Mouse (Mus musculus) brain, embryonic 14.5 days (tissue): ENCODE results near the gene Trmt61a. TPM values are rescaled to one million over a fixed set of nuclear protein-coding genes. Genes with fewer than 3 reads are reported as not detected.

ENCODE experiments used
- DNase-seq: peaks from one replicate; pipeline ENCODE4 v3.0.0-alpha.2; 2011; ENCODE audit warnings: low read depth
- CTCF ChIP-seq: fragments of 200-500 bp; IDR thresholded peaks from 2 replicates; pipeline ENCODE4 v1.5.1; 2012; ENCODE audit warnings: inconsistent platforms, mild to moderate bottlenecking, moderate library complexity, borderline replicate concordance; ENCODE audit not compliant: insufficient read depth, insufficient read length; ENCODE audit errors: extremely low read depth
- POLR2A ChIP-seq: fragments of 200-500 bp; IDR thresholded peaks from 2 replicates; pipeline ENCODE4 v1.6.1; 2012; ENCODE audit warnings: mild to moderate bottlenecking, inconsistent platforms, borderline replicate concordance; ENCODE audit not compliant: poor library complexity, insufficient read depth, insufficient read length, severe bottlenecking; ENCODE audit errors: extremely low read depth
- polyA plus RNA-seq: library from polyadenylated mRNA; depleted of rRNA; stranded (reverse); fragments of >200 nt; gene quantifications from 2 replicates; pipeline ENCODE4 v1.2.3, GENCODE M21; 2012; rRNA removed

Trmt61a gene
- polyA plus RNA-seq, 1 experiment, result 21.9 TPM

- peak; percentile 97 for DNase-seq
- TF ChIP-seq CTCF (peak; percentile 95), POLR2A (no peak)
These were observed 54.2 kb downstream of the Trmt61a start for GRCm38 (mm10) chr12:111731822-111732807.

- no peak for DNase-seq
- TF ChIP-seq CTCF, result no peak
These were observed 55.0 kb downstream of the Trmt61a start for GRCm38 (mm10) chr12:111732921-111733320.

Other genes with a start within 250 kb of the Trmt61a start
- gene Tnfaip2, start 235.6 kb upstream of the Trmt61a start, polyA plus RNA-seq, result 1.6 and 1.7 TPM in 2 replicates
- 2.3 and 2.7 TPM in 2 replicates for gene Gm266, start 192.3 kb upstream of the Trmt61a start, polyA plus RNA-seq
- 147 and 167 TPM in 2 replicates for gene Eif5, start 140.1 kb upstream of the Trmt61a start, polyA plus RNA-seq
- 100 and 112 TPM in 2 replicates for gene Mark3, start 103.6 kb upstream of the Trmt61a start, polyA plus RNA-seq
- gene Ckb, start 5.8 kb upstream of the Trmt61a start, polyA plus RNA-seq, result 1,393 and 1,883 TPM in 2 replicates
- 31.1 and 40.7 TPM in 2 replicates for gene Bag5, start 35.2 kb downstream of the Trmt61a start, polyA plus RNA-seq
- 31.9 and 35.4 TPM in 2 replicates for gene Apopt1, start 35.2 kb downstream of the Trmt61a start, polyA plus RNA-seq
- 500 and 599 TPM in 2 replicates for gene Klc1, start 80.7 kb downstream of the Trmt61a start, polyA plus RNA-seq
- 7.6 and 9.3 TPM in 2 replicates for gene Xrcc3, start 135.8 kb downstream of the Trmt61a start, polyA plus RNA-seq
- gene Zfyve21, start 136.1 kb downstream of the Trmt61a start, polyA plus RNA-seq, result 27.9 and 39.7 TPM in 2 replicates
- gene Ppp1r13b, start 230.0 kb downstream of the Trmt61a start, polyA plus RNA-seq, result 19.4 and 35.7 TPM in 2 replicates